Mouse (Mus musculus) cortical plate, adult 2 months (tissue): ENCODE data around the gene Med25. TPM values are rescaled to one million over a fixed set of nuclear protein-coding genes. Genes with fewer than 3 reads are reported as not detected.

Experiments used
- H3K27ac ChIP-seq: fragments of 200-500 bp; 2 replicates; pipeline ENCODE4 v1.5.1; 2012; ENCODE audit warnings: low read length, control low read depth, inconsistent platforms; ENCODE audit not compliant: insufficient read depth
- H3K4me1 ChIP-seq: fragments of 200-500 bp; 2 replicates; pipeline ENCODE4 v1.6.1; 2011; ENCODE audit warnings: low read length; ENCODE audit not compliant: control insufficient read depth, insufficient read depth
- H3K4me3 ChIP-seq: fragments of 200-500 bp; 2 replicates; pipeline ENCODE4 v1.5.1; 2011; ENCODE audit warnings: mild to moderate bottlenecking, low read length, control low read depth; ENCODE audit not compliant: insufficient read depth
- CTCF ChIP-seq: fragments of 200-500 bp; IDR thresholded peaks from 2 replicates; pipeline ENCODE4 v1.5.1; 2011; ENCODE audit warnings: mild to moderate bottlenecking, control low read depth, low read length; ENCODE audit not compliant: insufficient read depth; ENCODE audit errors: extremely low read depth
- POLR2A ChIP-seq: fragments of 200-500 bp; IDR thresholded peaks from 2 replicates; pipeline ENCODE4 v1.6.1; 2011; ENCODE audit warnings: mild to moderate bottlenecking, low read length, control low read depth; ENCODE audit not compliant: insufficient read depth; ENCODE audit errors: extremely low read depth
- polyA plus RNA-seq: library from polyadenylated mRNA; depleted of rRNA; stranded (reverse); fragments of >200 nt; gene quantifications from 2 replicates; pipeline ENCODE4 v1.2.3, GENCODE M21; 2012; rRNA removed

Med25 gene
- polyA plus RNA-seq = 121 and 129 TPM in 2 replicates

DNA sequence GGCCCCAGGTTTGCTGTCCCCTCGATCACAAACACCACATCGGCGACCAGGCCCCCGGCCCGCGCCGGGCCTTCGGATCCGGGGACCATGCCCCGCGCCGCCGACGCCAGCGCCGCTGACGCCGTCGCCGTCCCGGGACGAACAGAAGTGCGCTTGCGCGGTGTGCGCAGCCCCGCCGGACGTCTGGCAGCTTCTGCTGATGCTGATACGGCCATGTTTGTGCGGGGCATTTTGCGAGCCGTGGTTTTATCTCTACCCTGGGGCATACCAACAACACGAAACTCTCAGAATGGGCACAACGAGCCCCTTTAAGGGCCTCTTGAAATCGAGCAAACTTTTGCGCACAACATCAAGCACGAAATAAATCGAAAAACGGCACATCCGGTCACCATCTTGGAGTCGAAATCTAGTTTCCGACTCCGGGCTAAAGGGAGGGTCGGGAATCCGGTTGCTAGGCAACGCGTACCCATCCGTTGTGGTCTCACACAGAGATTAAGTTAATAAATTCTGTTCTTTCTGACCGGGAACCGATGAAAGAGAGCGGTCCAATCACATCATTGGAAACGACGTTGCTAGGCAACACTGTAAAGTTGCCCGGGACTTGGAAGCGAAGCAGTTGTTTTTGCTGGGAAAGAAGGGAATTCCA lies at the start of gene Med25:
Gene Med25 (minus strand): TSS at position 437 of the 646 bp plus-strand sequence.
- TF ChIP-seq CTCF = no peak
- peak; percentile 55; the same call in 1 of the 2 replicates for TF ChIP-seq POLR2A
- peaks cover 13% of the 10 kb centered on the region for H3K4me1 ChIP-seq
- peak within 1 kb of the TSS; percentile 93 for H3K27ac ChIP-seq
- peak within 1 kb of the TSS; percentile 97 for H3K4me3 ChIP-seq

DNA sequence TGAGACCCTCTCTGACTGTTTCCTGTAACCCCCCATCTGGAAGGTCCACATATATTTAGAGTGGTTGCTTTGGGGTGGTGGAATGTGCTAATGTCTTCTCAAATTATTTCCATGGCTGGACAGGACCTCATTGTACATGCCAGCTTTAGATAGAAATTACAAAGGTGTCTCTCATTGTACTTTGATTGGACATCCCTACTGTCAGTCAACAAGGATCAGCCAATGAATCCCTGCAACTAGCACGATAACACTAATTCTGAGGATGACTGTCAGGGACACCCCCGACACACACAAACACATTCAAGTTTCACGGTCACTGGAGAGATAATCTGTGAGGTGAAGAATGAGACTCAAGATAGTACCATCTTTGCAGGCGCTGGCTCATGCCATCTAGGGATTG lies 46.2 kb upstream of the Med25 start:
- no peaks in the 10 kb centered on the region for H3K4me1 ChIP-seq
- TF ChIP-seq POLR2A = no peak
- no peak for TF ChIP-seq CTCF
- no peak overlapping the region for H3K27ac ChIP-seq
- H3K4me3 ChIP-seq = no peak overlapping the region

DNA sequence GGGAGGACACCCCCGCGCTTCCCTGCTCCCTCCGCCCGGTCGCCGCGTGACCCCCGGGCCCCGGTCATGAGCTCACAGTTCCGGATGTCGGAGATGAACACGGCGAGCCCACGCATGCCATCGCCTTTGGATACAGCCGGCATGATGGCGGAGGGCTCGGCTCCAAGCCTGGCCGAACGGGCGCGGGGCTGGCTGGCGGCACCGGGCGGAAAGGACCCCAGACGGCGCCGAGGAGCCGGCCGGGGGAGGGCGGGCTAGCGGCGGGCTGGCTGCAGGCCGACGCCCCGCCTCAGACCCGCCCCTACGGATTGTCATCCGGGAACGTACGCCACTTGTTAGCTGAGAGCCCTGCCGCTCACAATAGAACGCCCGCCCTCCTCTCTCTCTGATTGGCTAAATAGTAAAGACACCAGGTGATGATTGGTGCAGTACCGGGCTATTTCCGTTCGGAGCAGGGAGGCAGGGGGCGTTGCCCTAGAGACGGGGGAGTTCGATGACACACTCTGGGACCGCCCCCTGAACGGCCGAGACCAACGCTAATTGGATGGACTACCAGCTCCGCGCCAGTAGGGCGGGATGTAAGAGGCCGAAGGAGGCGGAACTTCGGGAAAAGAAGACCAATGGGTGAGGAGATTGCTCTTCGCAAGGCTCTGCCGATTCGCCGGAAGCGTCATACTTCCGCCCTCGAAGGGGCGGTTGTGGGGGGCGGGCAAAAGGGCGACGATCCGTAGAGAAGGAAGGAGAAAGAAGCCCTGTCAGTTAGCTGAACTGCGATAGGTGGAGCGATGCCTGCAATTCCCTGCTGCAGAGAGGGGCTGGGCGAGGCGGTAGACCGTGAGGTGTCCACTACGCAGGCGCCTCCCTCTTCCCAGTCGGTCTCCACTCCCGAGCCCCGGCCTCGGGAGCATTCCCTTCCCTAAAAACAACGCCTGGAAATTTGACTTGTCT lies 37.0 kb upstream of the Med25 start, which contains the start of gene Ap2a1:
Gene Ap2a1 (minus strand): TSS at position 293 of the 948 bp plus-strand sequence.
- H3K27ac ChIP-seq = peak within 1 kb of the TSS; percentile 92
- H3K4me1 ChIP-seq = peaks cover 6% of the 10 kb centered on the region
- no peak for TF ChIP-seq CTCF
- peak; percentile 97 for TF ChIP-seq POLR2A
- H3K4me3 ChIP-seq = peak within 1 kb of the TSS; percentile 90

DNA sequence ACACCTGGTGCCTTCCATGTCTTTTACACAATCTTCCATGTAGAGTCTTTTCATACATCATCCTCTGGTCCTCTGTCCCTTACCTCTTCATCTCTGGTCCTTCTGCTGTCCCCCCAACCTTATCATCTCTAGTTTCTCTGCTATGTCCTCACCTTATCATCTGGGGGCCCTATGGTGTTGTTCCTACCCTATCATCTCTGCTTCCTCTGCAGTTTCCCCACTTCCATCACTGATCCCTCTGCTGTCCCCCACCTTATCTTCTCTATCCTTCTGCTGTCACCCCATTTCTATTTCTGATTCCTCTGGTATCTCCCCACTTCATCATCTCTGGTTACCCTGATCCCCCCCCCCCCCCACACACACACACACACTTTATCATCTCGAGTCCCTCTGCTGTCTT lies 36.1 kb upstream of the Med25 start:
- peak overlapping the region; percentile 90 for H3K4me3 ChIP-seq
- peak overlapping the region; percentile 92; the same call in 1 of the 2 replicates for H3K27ac ChIP-seq
- peaks cover 6% of the 10 kb centered on the region for H3K4me1 ChIP-seq
- TF ChIP-seq CTCF = no peak
- TF ChIP-seq POLR2A = no peak

DNA sequence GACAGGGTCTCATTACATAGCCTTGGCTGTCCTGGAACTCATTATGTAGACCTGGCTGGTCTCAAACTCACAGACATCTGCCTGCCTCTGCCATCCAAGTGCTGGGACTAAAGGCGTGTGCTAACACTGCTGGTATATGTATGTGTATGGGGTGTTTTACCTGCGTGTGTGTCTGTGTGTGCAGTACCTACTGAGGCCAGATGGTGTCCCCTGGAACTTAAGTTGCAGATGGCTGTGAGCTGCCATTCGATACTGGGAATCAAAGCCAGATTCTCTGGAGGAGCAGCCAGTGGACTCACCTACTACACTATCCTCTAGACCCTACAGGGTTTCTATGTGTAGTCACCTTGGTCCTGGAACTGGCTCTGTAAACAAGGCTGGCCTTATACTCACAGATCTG lies 33.0 kb upstream of the Med25 start:
- peaks cover 6% of the 10 kb centered on the region for H3K4me1 ChIP-seq
- no peak overlapping the region for H3K4me3 ChIP-seq
- H3K27ac ChIP-seq = no peak overlapping the region
- TF ChIP-seq POLR2A (no peak), CTCF (peak; percentile 42)

DNA sequence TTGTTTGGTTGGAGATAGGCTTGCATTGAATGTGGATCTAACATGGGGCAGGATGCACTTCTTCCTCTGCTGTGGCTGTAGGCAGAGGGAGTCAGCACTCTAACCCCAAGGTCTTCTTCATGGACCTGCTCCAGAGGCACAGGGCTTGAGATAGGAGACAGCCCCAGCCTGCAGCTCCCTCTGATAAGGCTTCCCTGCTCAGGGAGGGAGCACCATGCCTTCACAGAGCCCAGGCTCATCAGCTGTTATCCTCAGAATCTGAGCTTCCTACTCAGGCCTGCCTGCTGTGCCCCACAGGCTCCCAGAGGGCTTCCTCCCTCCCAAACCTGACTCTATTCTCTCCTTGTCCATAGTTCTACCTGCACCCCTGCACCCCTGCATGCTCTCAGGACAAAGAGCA lies 30.0 kb upstream of the Med25 start:
- Histone ChIP-seq H3K4me3 (no peak overlapping the region), H3K4me1 (peaks cover 13% of the 10 kb centered on the region), H3K27ac (no peak overlapping the region)
- TF ChIP-seq POLR2A = no peak
- TF ChIP-seq CTCF = no peak

DNA sequence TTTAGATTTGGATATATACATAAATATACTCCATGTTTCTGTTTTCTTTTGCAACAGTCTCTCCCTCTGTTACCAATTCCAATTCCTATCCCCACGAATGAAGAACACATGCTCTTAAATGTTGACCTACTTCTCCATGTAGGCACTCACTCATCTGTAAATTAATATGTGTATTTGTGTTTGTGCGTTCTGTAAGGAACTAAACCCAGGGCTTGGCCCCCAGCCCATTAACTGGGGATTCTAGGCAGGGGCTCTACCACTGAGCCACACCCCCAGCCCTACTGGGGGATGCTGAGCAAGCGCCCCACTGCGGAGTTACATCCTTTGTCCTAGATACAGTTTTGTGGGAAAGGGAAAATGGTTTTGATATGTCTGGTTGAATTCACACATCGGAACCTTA lies 26.6 kb upstream of the Med25 start:
- no peak overlapping the region for H3K27ac ChIP-seq
- no peak for TF ChIP-seq POLR2A
- TF ChIP-seq CTCF = no peak
- H3K4me3 ChIP-seq = no peak overlapping the region
- H3K4me1 ChIP-seq = peaks cover 11% of the 10 kb centered on the region

DNA sequence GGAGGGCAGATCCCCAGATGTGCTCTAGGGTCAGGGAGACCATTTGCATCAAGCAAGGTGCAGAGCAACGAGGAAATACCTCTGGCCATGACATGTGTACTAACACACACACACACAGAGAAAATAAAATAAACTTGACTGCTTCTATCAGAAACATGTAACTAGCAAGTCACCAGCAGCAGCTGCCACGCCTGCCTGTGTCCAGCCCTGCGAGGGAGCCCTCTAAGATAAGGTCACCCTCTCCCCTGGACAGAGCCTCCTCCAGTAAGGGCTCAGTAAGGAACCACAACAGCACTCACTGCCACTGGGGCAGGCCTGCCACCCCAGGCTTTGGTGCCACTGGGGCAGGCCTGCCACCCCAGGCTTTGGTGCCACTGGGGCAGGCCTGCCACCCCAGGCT lies 25.7 kb upstream of the Med25 start:
- TF ChIP-seq CTCF = no peak
- TF ChIP-seq POLR2A = no peak
- Histone ChIP-seq H3K4me1 (peaks cover 11% of the 10 kb centered on the region), H3K4me3 (no peak overlapping the region), H3K27ac (peak overlapping the region; percentile 8; the same call in 1 of the 2 replicates)

DNA sequence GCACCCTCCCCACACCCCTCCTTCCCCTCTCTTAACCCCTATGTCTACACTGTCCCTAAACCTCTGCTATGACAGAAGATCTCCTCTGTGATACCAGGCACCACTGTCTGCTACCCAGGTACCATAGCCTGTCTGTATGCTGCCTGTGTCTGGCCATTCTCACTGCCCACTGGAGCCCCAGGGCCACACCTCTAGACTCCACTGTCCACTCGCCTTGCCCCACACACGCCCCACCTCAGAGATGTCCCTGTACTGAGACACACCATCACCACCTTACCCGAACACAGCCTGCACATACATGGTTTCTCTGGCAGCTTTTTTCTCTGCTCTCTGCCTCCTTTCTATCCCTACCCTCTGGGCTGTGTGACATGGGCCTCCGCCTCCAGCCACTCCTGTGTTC lies 24.4 kb upstream of the Med25 start:
- Histone ChIP-seq H3K4me1 (peaks cover 11% of the 10 kb centered on the region), H3K4me3 (no peak overlapping the region), H3K27ac (peak overlapping the region; percentile 72; the same call in 1 of the 2 replicates)
- TF ChIP-seq CTCF (no peak), POLR2A (no peak)
